Mouse (Mus musculus): Measurements from ENCODE around the gene Sertad3. TPM values are rescaled to one million over a fixed set of nuclear protein-coding genes. Genes with fewer than 3 reads are reported as not detected.

Sertad3 gene
- polyA plus RNA-seq (2016; fragmentation: Nextera tagmentation; extraction: Ambion mirVana) = 24.6 and 26.3 TPM in 2 replicates

- under 1% methylated on average over 36 of the region's 36 CpGs for WGBS (ENCODE audit: insufficient replicate concordance)
- Histone ChIP-seq H3K9ac (peak within 1 kb of the TSS; percentile 92), H3K4me3 (peak within 1 kb of the TSS; percentile 86), H3K9me3 (replicated peaks) (no peaks in the 10 kb centered on the region), H3K27me3 (replicated peaks) (no peaks in the 10 kb centered on the region), H3K36me3 (peaks cover 28% of the 10 kb centered on the region), H3K27ac (peak within 1 kb of the TSS; percentile 95), H3K4me1 (peaks cover 49% of the 10 kb centered on the region), H3K4me2 (peak within 1 kb of the TSS; percentile 76)
- ATAC-seq = peak; percentile 87
Measured at GRCm38 (mm10) chr7:27473156-27473834, at the start of gene Sertad3. TSS of gene Sertad3 (plus strand) at chr7:27473768.

GRCm38 (mm10) chr7:27427387-27427786 lies 46.2 kb upstream of the Sertad3 start:
- ATAC-seq = no peak
- 82% methylated on average over 1 of the region's 1 CpGs for WGBS (ENCODE audit: insufficient replicate concordance)

GRCm38 (mm10) chr7:27428002-27428401 lies 45.6 kb upstream of the Sertad3 start:
- Histone ChIP-seq H3K9me3 (replicated peaks) (peaks cover 6% of the 10 kb centered on the region; the same call in 1 of the 2 replicates), H3K36me3 (no peaks in the 10 kb centered on the region), H3K9ac (no peak overlapping the region), H3K4me1 (peaks cover 5% of the 10 kb centered on the region; the same call in 1 of the 2 replicates), H3K27ac (no peak overlapping the region), H3K27me3 (replicated peaks) (peaks cover 48% of the 10 kb centered on the region), H3K4me2 (no peak overlapping the region), H3K4me3 (no peak overlapping the region)
- WGBS (ENCODE audit: insufficient replicate concordance) = 61% methylated on average over 11 of the region's 11 CpGs
- no peak for ATAC-seq

More at GRCm38 (mm10) chr7:27427387-27427786, 46.2 kb upstream of the Sertad3 start:
- Histone ChIP-seq H3K36me3 (no peaks in the 10 kb centered on the region), H3K4me1 (0 out of 2 replicates have a peak, but pooled peaks cover 3% of the 10 kb centered on the region), H3K9ac (no peak overlapping the region), H3K27ac (no peak overlapping the region), H3K4me2 (no peak overlapping the region), H3K27me3 (replicated peaks) (peaks cover 42% of the 10 kb centered on the region), H3K9me3 (replicated peaks) (peaks cover 6% of the 10 kb centered on the region; the same call in 1 of the 2 replicates), H3K4me3 (no peak overlapping the region)

- ATAC-seq = no peak
- Histone ChIP-seq H3K4me1 (peaks cover 15% of the 10 kb centered on the region), H3K9ac (no peak overlapping the region), H3K27ac (no peak overlapping the region), H3K4me2 (no peak overlapping the region), H3K4me3 (no peak overlapping the region), H3K27me3 (replicated peaks) (peaks cover 55% of the 10 kb centered on the region), H3K36me3 (no peaks in the 10 kb centered on the region), H3K9me3 (replicated peaks) (peaks cover 6% of the 10 kb centered on the region; the same call in 1 of the 2 replicates)
- WGBS (ENCODE audit: insufficient replicate concordance) = 43% methylated on average over 2 of the region's 2 CpGs
Measured at GRCm38 (mm10) chr7:27429135-27429534, 44.4 kb upstream of the Sertad3 start.

- Histone ChIP-seq H3K27me3 (replicated peaks) (peaks cover 62% of the 10 kb centered on the region), H3K9ac (no peak overlapping the region), H3K27ac (no peak overlapping the region), H3K4me2 (peak overlapping the region; percentile 4; the same call in 1 of the 2 replicates), H3K9me3 (replicated peaks) (peaks cover 6% of the 10 kb centered on the region; the same call in 1 of the 2 replicates), H3K4me1 (peaks cover 16% of the 10 kb centered on the region), H3K36me3 (no peaks in the 10 kb centered on the region), H3K4me3 (no peak overlapping the region)
- 24% methylated on average over 10 of the region's 10 CpGs for WGBS (ENCODE audit: insufficient replicate concordance)
- peak; percentile 10; the same call in 1 of the 2 replicates for ATAC-seq
Measured at GRCm38 (mm10) chr7:27433349-27433748, 40.2 kb upstream of the Sertad3 start.

- Histone ChIP-seq H3K4me2 (peak overlapping the region; percentile 4; the same call in 1 of the 2 replicates), H3K27ac (no peak overlapping the region), H3K9me3 (replicated peaks) (peaks cover 6% of the 10 kb centered on the region; the same call in 1 of the 2 replicates), H3K9ac (no peak overlapping the region), H3K36me3 (no peaks in the 10 kb centered on the region), H3K27me3 (replicated peaks) (peaks cover 59% of the 10 kb centered on the region), H3K4me3 (no peak overlapping the region), H3K4me1 (peaks cover 16% of the 10 kb centered on the region)
- WGBS (ENCODE audit: insufficient replicate concordance) = 6% methylated on average over 10 of the region's 10 CpGs
- peak; percentile 54 for ATAC-seq
Measured at GRCm38 (mm10) chr7:27433794-27434193, 39.8 kb upstream of the Sertad3 start.

DNA sequence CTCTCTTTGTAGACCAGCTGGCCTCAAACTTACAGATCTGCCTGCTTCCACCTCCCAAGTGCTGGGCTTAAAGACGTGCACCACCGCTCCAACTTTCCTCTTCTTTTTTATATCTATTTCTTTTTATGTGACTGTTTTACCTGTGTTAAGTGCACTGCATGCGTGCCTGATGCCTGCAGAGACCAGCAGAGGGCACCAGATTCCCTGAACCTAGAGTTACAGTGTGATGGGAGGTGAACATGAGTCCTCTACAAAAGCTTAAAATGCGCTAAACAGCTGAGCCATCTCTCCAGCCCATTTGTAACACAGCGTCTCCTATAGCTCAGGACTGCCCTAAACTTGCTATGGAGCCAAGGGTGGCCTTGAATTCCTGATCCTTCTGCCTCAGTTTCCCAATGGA lies 36.0 kb upstream of the Sertad3 start:
- no peak overlapping the region for H3K9ac ChIP-seq
- WGBS (ENCODE audit: insufficient replicate concordance) = 39% methylated on average over 5 of the region's 5 CpGs
- H3K27me3 ChIP-seq (replicated peaks) = peaks cover 64% of the 10 kb centered on the region
- H3K9me3 ChIP-seq (replicated peaks) = no peaks in the 10 kb centered on the region
- no peaks in the 10 kb centered on the region for H3K36me3 ChIP-seq
- H3K4me2 ChIP-seq = no peak overlapping the region
- H3K4me3 ChIP-seq = no peak overlapping the region
- no peak overlapping the region for H3K27ac ChIP-seq
- ATAC-seq = 0 out of 2 replicates have a peak, but pooled peaks have one; percentile 50
- H3K4me1 ChIP-seq = peaks cover 13% of the 10 kb centered on the region

GRCm38 (mm10) chr7:27440014-27440413 lies 33.6 kb upstream of the Sertad3 start:
- Histone ChIP-seq H3K4me1 (no peaks in the 10 kb centered on the region), H3K4me2 (no peak overlapping the region)

GRCm38 (mm10) chr7:27446051-27446450 lies 27.5 kb upstream of the Sertad3 start:
- Histone ChIP-seq H3K4me2 (peak overlapping the region; percentile 76), H3K27ac (no peak overlapping the region), H3K9ac (peak overlapping the region; percentile 67), H3K27me3 (replicated peaks) (peaks cover 58% of the 10 kb centered on the region), H3K36me3 (peaks cover 15% of the 10 kb centered on the region), H3K4me1 (peaks cover 41% of the 10 kb centered on the region), H3K9me3 (replicated peaks) (no peaks in the 10 kb centered on the region), H3K4me3 (peak overlapping the region; percentile 59)
- WGBS (ENCODE audit: insufficient replicate concordance) = 15% methylated on average over 18 of the region's 18 CpGs
- no peak for ATAC-seq

More at GRCm38 (mm10) chr7:27440014-27440413, 33.6 kb upstream of the Sertad3 start:
- no peak for ATAC-seq
- WGBS (ENCODE audit: insufficient replicate concordance) = 73% methylated on average over 4 of the region's 4 CpGs
- H3K27ac ChIP-seq = no peak overlapping the region
- H3K9ac ChIP-seq = no peak overlapping the region
- H3K36me3 ChIP-seq = no peaks in the 10 kb centered on the region
- H3K9me3 ChIP-seq (replicated peaks) = no peaks in the 10 kb centered on the region
- peaks cover 62% of the 10 kb centered on the region for H3K27me3 ChIP-seq (replicated peaks)
- H3K4me3 ChIP-seq = no peak overlapping the region

GRCm38 (mm10) chr7:27446521-27447418 lies 26.8 kb upstream of the Sertad3 start:
- ATAC-seq = no peak
- peak overlapping the region; percentile 76 for H3K4me2 ChIP-seq
- WGBS (ENCODE audit: insufficient replicate concordance) = 12% methylated on average over 28 of the region's 53 CpGs
- peaks cover 47% of the 10 kb centered on the region for H3K4me1 ChIP-seq
- peaks cover 21% of the 10 kb centered on the region for H3K36me3 ChIP-seq
- peaks cover 52% of the 10 kb centered on the region for H3K27me3 ChIP-seq (replicated peaks)
- no peak overlapping the region; the same call in 1 of the 2 replicates for H3K27ac ChIP-seq
- H3K9ac ChIP-seq = peak overlapping the region; percentile 67
- H3K9me3 ChIP-seq (replicated peaks) = no peaks in the 10 kb centered on the region
- H3K4me3 ChIP-seq = peak overlapping the region; percentile 59

DNA sequence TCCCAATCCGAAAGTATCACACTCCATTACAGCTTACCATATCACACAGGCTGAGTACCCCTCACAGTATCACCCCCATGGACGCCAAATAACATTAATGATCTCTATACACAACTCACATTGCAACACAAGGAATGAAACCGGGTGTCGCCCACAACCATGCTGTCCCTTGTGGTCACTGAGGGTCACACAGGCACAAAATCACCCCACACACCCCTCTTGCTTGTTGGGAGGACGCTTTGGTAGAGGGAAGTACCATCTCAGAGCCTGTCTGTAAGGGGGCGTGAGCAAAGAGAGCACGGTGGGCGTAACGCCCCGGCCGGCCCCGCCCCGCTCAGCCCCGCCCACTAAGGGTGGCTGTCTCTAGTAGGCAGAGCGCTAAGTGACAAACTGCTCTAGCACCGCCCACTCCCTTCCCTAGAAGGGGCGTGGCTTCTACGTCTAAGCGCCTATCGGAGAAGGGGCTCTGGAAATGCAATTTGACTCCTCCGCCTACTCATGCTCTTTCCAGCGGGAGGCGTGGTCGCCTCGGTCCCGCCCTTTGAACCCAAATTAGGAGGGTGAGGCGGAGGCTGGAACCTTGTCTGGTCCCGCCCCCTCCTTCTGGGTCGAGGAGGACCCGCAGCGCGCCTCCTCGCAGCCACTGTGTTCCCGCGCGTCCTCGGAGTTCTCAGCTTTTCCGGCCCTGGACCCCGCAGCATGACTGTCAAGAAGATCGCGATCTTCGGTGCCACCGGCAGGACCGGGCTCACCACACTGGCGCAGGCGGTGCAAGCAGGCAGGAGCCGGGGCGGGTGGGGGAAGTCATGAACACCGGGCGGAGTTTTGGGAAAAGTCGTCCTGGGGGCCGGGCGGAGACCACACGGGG lies 25.9 kb upstream of the Sertad3 start, which contains the start of the genes Sptbn4 and Blvrb:
Gene Sptbn4 (minus strand): TSS at position 268 of the 868 bp plus-strand sequence.
Gene Blvrb (plus strand): TSS at position 560 of the 868 bp plus-strand sequence.
- Histone ChIP-seq H3K4me3 (peak within 1 kb of the TSS; percentile 82), H3K4me2 (peak within 1 kb of the TSS; percentile 76), H3K9me3 (replicated peaks) (no peaks in the 10 kb centered on the region), H3K4me1 (peaks cover 56% of the 10 kb centered on the region), H3K36me3 (peaks cover 29% of the 10 kb centered on the region), H3K27me3 (replicated peaks) (peaks cover 46% of the 10 kb centered on the region), H3K9ac (peak within 1 kb of the TSS; percentile 95), H3K27ac (peak within 1 kb of the TSS; percentile 96)
- ATAC-seq = peak; percentile 85
- under 1% methylated on average over 54 of the region's 54 CpGs for WGBS (ENCODE audit: insufficient replicate concordance)
